Mouse (Mus musculus) brain, adult 2 months (tissue): ENCODE results near the gene Elobl.

Source experiments
- DNase-seq: peaks from one replicate; pipeline ENCODE4 v3.0.0; 2011; ENCODE audit warnings: low read depth, low spot score

The Elobl gene

DNA sequence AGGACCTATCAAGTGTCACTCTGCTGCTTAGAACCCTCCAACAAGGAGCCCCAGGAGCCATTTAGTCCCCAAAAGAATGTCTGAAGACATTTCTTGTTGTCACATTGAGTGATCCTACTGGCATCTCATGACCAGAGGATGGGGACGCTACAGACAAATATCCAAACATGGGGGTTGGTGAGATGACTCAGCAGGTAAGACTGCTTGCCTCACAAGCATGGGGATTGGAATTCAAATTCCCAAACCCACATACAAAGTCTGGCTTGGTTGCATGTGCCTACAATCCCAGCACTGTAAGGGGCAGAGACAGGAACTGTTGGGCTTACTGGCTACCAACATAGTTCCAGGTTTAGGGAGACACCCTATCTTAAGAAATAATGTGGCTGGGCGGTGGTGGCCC lies 28.8 kb downstream of the Elobl start:
- no peak for DNase-seq

DNA sequence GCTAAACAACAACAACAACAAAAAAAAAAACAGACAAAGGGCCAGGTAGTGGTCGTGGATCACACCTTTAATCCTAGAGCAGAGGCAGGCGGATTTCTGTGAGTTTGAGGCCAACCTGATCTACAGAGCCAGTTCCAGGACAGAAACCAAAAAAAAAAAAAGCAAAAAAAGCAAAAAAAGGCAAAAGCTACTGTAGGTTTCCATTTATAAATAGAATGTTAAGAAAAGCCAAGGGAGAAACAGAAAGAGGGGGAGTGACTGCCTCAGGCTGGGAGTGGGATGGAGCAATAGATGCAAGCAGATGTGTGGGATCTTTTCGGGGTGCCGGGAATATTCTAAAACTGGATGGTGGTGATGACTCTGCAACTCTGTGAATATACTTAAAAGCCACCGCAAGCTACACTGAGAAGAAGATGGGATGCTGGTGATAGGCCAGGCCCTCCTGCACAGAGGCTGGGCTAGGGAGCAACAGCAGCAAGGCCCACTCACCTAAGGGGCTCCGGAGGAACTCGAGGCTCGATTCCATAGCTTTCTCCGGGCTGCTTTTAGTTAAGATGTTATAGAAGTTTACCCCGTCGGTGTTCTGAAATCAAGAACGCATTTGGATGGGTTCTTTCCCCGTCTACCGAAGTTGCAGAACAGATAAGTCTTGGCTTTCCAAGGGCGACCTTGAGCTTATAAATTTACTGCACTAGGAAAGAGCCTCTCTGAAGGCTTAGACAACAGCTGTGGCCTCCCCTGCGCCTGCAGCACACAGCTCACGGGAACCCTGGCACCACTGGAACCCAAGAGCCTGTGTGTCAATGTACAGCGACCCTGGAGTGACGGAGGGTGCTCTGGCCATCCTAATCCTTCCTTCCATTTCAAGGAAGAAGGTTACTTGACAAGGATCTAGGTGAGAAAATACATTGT lies 32.4 kb downstream of the Elobl start:
- peak; percentile 88 for DNase-seq

DNA sequence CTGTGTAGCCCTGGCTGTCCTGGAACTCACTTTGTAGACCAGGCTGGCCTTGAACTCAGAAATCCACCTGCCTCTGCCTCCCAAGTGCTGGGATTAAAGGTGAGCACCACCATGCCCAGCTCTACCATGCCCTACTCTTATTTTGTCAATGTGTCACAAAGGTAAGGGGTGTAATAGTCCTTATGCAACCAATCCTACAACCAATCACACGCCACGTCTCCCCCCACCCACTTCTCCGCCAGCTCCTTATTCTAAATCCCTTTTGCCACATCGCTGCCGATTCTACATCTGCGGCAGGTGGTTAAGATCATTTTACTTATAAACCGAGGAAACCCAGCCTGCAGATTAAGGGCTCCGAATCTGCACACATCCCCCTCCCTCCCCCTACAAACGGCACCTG lies 33.7 kb downstream of the Elobl start:
- no peak for DNase-seq

DNA sequence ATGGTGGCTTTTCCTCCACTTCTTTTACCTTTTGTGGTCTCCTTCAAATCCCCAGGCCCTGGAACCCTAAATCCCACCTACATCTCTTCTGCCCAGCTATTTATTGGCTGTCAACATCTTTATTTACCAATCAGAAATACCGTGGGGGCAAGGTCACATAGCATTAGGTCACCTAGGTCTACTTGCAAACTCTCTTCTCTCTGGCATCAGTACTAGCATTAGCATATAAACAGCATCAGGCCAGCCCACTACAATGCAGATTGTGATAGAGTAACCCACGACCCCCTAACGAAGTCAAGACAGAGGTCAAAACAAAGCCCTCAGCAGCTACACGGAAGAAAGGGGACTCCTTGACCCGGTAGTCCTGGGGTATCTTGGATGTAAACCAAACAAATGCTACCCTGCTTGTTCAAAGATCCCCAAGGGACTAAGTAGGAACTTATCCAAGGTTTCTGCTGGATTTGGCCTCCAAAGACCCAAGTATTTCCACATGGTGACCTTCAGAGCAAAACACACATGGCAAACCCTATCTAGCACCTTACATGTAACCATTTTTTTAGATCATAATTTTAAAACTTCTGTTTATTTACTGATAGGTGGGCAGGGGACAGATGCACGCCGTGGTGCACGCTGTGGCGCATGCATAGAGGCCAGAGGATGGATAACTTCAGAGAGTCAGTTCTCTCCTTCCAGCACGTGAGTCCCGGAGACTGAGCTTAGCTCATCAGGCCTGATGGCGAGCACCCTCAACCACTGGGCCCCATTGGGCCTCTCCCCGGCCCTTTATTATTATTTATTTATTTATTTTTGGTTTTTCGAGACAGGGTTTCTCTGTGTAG lies 34.8 kb downstream of the Elobl start:
- no peak for DNase-seq

DNA sequence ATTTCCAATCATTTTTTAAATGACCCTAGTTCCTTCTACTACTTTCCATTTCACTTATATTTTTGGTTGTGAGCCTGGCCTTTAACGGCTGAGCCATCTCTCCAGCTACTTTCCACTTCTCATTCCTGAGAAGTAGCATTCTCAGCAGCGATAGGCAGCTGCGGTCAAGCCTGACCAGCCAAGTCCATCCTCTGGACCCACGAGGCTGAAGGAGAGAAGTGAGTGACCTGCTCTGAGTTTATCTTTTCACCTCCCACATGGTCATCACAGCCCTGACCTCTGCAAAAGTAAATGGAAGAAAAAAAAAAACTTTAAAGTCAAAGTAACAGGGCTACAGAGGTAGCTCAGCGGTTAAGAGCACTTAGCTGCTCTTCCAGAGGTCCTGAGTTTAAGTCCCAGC lies 40.2 kb downstream of the Elobl start:
- DNase-seq = no peak
